In genomic region chr5:147304276-147305155, GRCm38 (mm10) we compare ENCODE assay signal across 16 mouse cellular contexts. TPM values are rescaled to one million over a fixed set of nuclear protein-coding genes. Genes with fewer than 3 reads are reported as not detected.
DNase-seq lines count a peak whose midpoint lies in the region; ATAC-seq lines count a peak whose summit lies in the region.
"Had no signal": no experiment of that assay in that cellular context is flagged by ENCODE, and none has a peak within 500 bp of the region (broad histone marks: within the 10 kb centered on the region; RNA-seq: fewer than 3 reads in every experiment).

No protein-coding gene starts in this region.

- under 1% methylated on average over 54 of the region's 54 CpGs for WGBS in liver, embryonic 13.5 days (ENCODE audit: insufficient replicate concordance)
- WGBS in liver, embryonic 12.5 days (ENCODE audit: insufficient replicate concordance): 1% methylated on average over 54 of the region's 54 CpGs
- WGBS in limb, embryonic 11.5 days: under 1% methylated on average over 54 of the region's 54 CpGs
- WGBS in stomach, embryonic 15.5 days: under 1% methylated on average over 54 of the region's 54 CpGs

- peaks cover 100% of the 10 kb centered on the region for H3K27me3 ChIP-seq in liver, embryonic 13.5 days
- H3K27me3 ChIP-seq in liver, embryonic 12.5 days (replicated peaks): peaks cover 100% of the 10 kb centered on the region
- peaks cover 97% of the 10 kb centered on the region for H3K27me3 ChIP-seq in limb, embryonic 11.5 days (ENCODE audit: control insufficient read depth, insufficient read depth, low read length)
- peaks cover 97% of the 10 kb centered on the region for H3K27me3 ChIP-seq in stomach, embryonic 15.5 days (replicated peaks)

- 0 out of 2 replicates have a peak overlapping the region, but pooled peaks have one; percentile 10 for H3K4me2 ChIP-seq in liver, embryonic 13.5 days
- no peak overlapping the region for H3K4me2 ChIP-seq in liver, embryonic 12.5 days
- H3K4me2 ChIP-seq in limb, embryonic 11.5 days (ENCODE audit: low read depth, severe bottlenecking): no peak overlapping the region
- 0 out of 2 replicates have a peak overlapping the region, but pooled peaks have one; percentile 13 for H3K4me2 ChIP-seq in stomach, embryonic 15.5 days

- H3K4me1 ChIP-seq in liver, embryonic 13.5 days (replicated peaks): peaks cover 21% of the 10 kb centered on the region; the same call in 1 of the 2 replicates
- H3K4me1 ChIP-seq in liver, embryonic 12.5 days: peaks cover 8% of the 10 kb centered on the region
- H3K4me1 ChIP-seq in limb, embryonic 11.5 days (ENCODE audit: control insufficient read depth, insufficient read depth, low read length): peaks cover 29% of the 10 kb centered on the region
- peaks cover 31% of the 10 kb centered on the region for H3K4me1 ChIP-seq in stomach, embryonic 15.5 days

- H3K9me3 ChIP-seq in liver, embryonic 13.5 days (replicated peaks): no peaks in the 10 kb centered on the region
- H3K9me3 ChIP-seq in liver, embryonic 12.5 days (replicated peaks): no peaks in the 10 kb centered on the region
- no peaks in the 10 kb centered on the region for H3K9me3 ChIP-seq in limb, embryonic 11.5 days (ENCODE audit: control insufficient read depth, low read length)
- H3K9me3 ChIP-seq in stomach, embryonic 15.5 days: no peaks in the 10 kb centered on the region

- H3K9ac ChIP-seq in liver, embryonic 13.5 days: no peak overlapping the region
- H3K9ac ChIP-seq in liver, embryonic 12.5 days: no peak overlapping the region
- no peak overlapping the region for H3K9ac ChIP-seq in limb, embryonic 11.5 days (ENCODE audit: low read length)
- H3K9ac ChIP-seq in stomach, embryonic 15.5 days: no peak overlapping the region

- DNase-seq in liver, embryonic 13.5 days: no peak
- DNase-seq in embryo, embryonic 11 days: peak; percentile 59
- peak; percentile 70 for DNase-seq in limb, embryonic 11.5 days (ENCODE audit: low spot score)
- no peak for DNase-seq in cerebellum, adult 11 months
- DNase-seq in gastrocnemius, adult 18-20 months (ENCODE audit: low spot score): no peak
- DNase-seq: adrenal gland, adult 2 months; cerebellum, adult 2 months; layer of hippocampus, postnatal 36 days; lung, adult 2 months; retina, postnatal 1 day had no signal

- H3K27ac ChIP-seq in liver, embryonic 13.5 days: no peak overlapping the region
- no peak overlapping the region for H3K27ac ChIP-seq in liver, embryonic 12.5 days
- H3K27ac ChIP-seq in limb, embryonic 11.5 days (replicated peaks; ENCODE audit: low read depth, low read length): no peak overlapping the region
- H3K27ac ChIP-seq in stomach, embryonic 15.5 days: no peak overlapping the region
- H3K27ac ChIP-seq: kidney, postnatal 0 days had no signal

- H3K36me3 ChIP-seq in liver, embryonic 13.5 days: no peaks in the 10 kb centered on the region
- H3K36me3 ChIP-seq in liver, embryonic 12.5 days: no peaks in the 10 kb centered on the region
- no peaks in the 10 kb centered on the region for H3K36me3 ChIP-seq in limb, embryonic 11.5 days (ENCODE audit: control insufficient read depth, insufficient read depth, low read length)
- no peaks in the 10 kb centered on the region for H3K36me3 ChIP-seq in stomach, embryonic 15.5 days
- H3K36me3 ChIP-seq: G1E had no signal

- no peak overlapping the region for H3K4me3 ChIP-seq in liver, embryonic 13.5 days (replicated peaks)
- H3K4me3 ChIP-seq in liver, embryonic 12.5 days: no peak overlapping the region
- no peak overlapping the region for H3K4me3 ChIP-seq in limb, embryonic 11.5 days (ENCODE audit: low read depth, low read length)
- peak overlapping the region; percentile 36 for H3K4me3 ChIP-seq in stomach, embryonic 15.5 days (replicated peaks)

- no peak for ATAC-seq in liver, embryonic 13.5 days (ENCODE audit: low read depth)
- no peak for ATAC-seq in liver, embryonic 12.5 days
- no peak for ATAC-seq in limb, embryonic 11.5 days (ENCODE audit: insufficient number of reproducible peaks, low FRiP score, low TSS enrichment, low read depth)
- ATAC-seq in stomach, embryonic 15.5 days (ENCODE audit: insufficient read depth, low FRiP score, low read depth): no peak

RNA-seq across cellular contexts. Expression of gene Cdx2, which starts 2.6 kb away (rescaled TPM):
- not detected in 2 replicates for polyA plus RNA-seq in liver, embryonic 13.5 days (2015; fragmentation: Nextera tagmentation; extraction: Ambion mirVana)
- not detected in 2 replicates for polyA plus RNA-seq in liver, embryonic 12.5 days (2016; fragmentation: Nextera tagmentation; extraction: Ambion mirVana)
- not detected in 2 replicates for polyA plus RNA-seq in limb, embryonic 11.5 days (2014; fragmentation: Nextera tagmentation; extraction: Ambion mirVana)
- polyA plus RNA-seq in stomach, embryonic 15.5 days (2015; fragmentation: Nextera tagmentation; extraction: Ambion mirVana): 8.1 and 9.8 TPM in 2 replicates
- total RNA-seq in gastrocnemius, adult 18-20 months (2021): not detected
- total RNA-seq: adrenal gland, adult 2 months; G1E; layer of hippocampus, postnatal 36 days; monocyte, adult 5-6 weeks had no signal
- polyA plus RNA-seq: adrenal gland, adult 2 months; cerebellum, adult 2 months; G1E; kidney, postnatal 0 days; lung, adult 2 months had no signal

RNA-seq across cellular contexts. Expression of gene Urad, which starts 17.7 kb away (rescaled TPM):
- 0.30 and 0.48 TPM in 2 replicates for polyA plus RNA-seq in liver, embryonic 13.5 days (2015; fragmentation: Nextera tagmentation; extraction: Ambion mirVana)
- polyA plus RNA-seq in liver, embryonic 12.5 days (2016; fragmentation: Nextera tagmentation; extraction: Ambion mirVana): 0.21 TPM in 1 of 2 replicates, not detected in the other
- not detected in 2 replicates for polyA plus RNA-seq in limb, embryonic 11.5 days (2014; fragmentation: Nextera tagmentation; extraction: Ambion mirVana)
- polyA plus RNA-seq in stomach, embryonic 15.5 days (2015; fragmentation: Nextera tagmentation; extraction: Ambion mirVana): 0.41 and 0.71 TPM in 2 replicates
- total RNA-seq in gastrocnemius, adult 18-20 months (2021): not detected
- total RNA-seq: G1E; hematopoietic stem cell, adult 5-6 weeks; layer of hippocampus, postnatal 36 days; monocyte, adult 5-6 weeks had no signal
- polyA plus RNA-seq: cerebellum, adult 2 months; G1E; kidney, postnatal 0 days; lung, adult 2 months had no signal

RNA-seq across cellular contexts. Expression of gene Pdx1, which starts 34.8 kb away (rescaled TPM):
- polyA plus RNA-seq in liver, embryonic 13.5 days (2015; fragmentation: Nextera tagmentation; extraction: Ambion mirVana): 0.16 TPM in 1 of 2 replicates, not detected in the other
- 0.06 and 0.25 TPM in 2 replicates for polyA plus RNA-seq in liver, embryonic 12.5 days (2016; fragmentation: Nextera tagmentation; extraction: Ambion mirVana)
- polyA plus RNA-seq in limb, embryonic 11.5 days (2014; fragmentation: Nextera tagmentation; extraction: Ambion mirVana): not detected in 2 replicates
- 10.0 and 14.0 TPM in 2 replicates for polyA plus RNA-seq in stomach, embryonic 15.5 days (2015; fragmentation: Nextera tagmentation; extraction: Ambion mirVana)
- total RNA-seq in gastrocnemius, adult 18-20 months (2021): not detected
- total RNA-seq: adrenal gland, adult 2 months; G1E; hematopoietic stem cell, adult 5-6 weeks; layer of hippocampus, postnatal 36 days; monocyte, adult 5-6 weeks had no signal
- polyA plus RNA-seq: adrenal gland, adult 2 months; cerebellum, adult 2 months; G1E; kidney, postnatal 0 days; lung, adult 2 months had no signal

Comparison
In these comparisons a context has a peak if more than half of its experiments do, and no peak if none do; other contexts are left out.
1. H3K4me2 ChIP-seq: peak in liver, embryonic 13.5 days (single experiment) and stomach, embryonic 15.5 days (single experiment); none in liver, embryonic 12.5 days (single experiment) and limb, embryonic 11.5 days (single experiment).
2. DNase-seq: peak in embryo, embryonic 11 days (single experiment) and limb, embryonic 11.5 days (single experiment); none in liver, embryonic 13.5 days (single experiment), cerebellum, adult 11 months (single experiment) and gastrocnemius, adult 18-20 months (single experiment).